In genomic region chr1:76849346-76849745, GRCm38 (mm10) we compare ENCODE assay signal across 12 mouse cellular contexts.
DNase-seq lines count a peak whose midpoint lies in the region; TF ChIP-seq lines count a peak whose summit lies in the region.
"Had no signal": no experiment of that assay in that cellular context is flagged by ENCODE, and none has a peak within 500 bp of the region (broad histone marks: within the 10 kb centered on the region; RNA-seq: fewer than 3 reads in every experiment).

No protein-coding gene starts in this region.

- DNase-seq in heart, postnatal 10 days: peak; percentile 21
- no peak for DNase-seq in heart, postnatal 14 days
- peak; percentile 51 for DNase-seq in brain, embryonic 14.5 days (ENCODE audit: low read depth)
- peak; percentile 40 for DNase-seq in embryo, embryonic 10.5 days (ENCODE audit: low spot score)
- DNase-seq in retina, embryonic 14.5 days (ENCODE audit: low spot score): peak; percentile 25
- no peak for DNase-seq in urinary bladder, postnatal 14 days (ENCODE audit: low spot score)
- DNase-seq in urinary bladder, adult 2 months (ENCODE audit: low spot score): no peak
- DNase-seq: adrenal gland, adult 2 months; adrenal gland, postnatal 25 days; cerebellum, adult 2 months; cerebellum, postnatal 10 days; gastrocnemius, postnatal 36 days had no signal

- no peak for TF ChIP-seq POLR2A in brain, embryonic 14.5 days (IDR thresholded peaks at IDR 0.05; ENCODE audit: borderline replicate concordance, extremely low read depth, insufficient read depth, insufficient read length, poor library complexity, severe bottlenecking)

- no peak for TF ChIP-seq CTCF in brain, embryonic 14.5 days (IDR thresholded peaks at IDR 0.05; ENCODE audit: borderline replicate concordance, extremely low read depth, insufficient read depth, insufficient read length)

- intact Hi-C loops in heart, postnatal 10 days (cut with DNase I): no loop called here
- intact Hi-C loops in heart, postnatal 14 days (cut with DNase I): no loop called here

Comparison
In these comparisons a context has a peak if more than half of its experiments do, and no peak if none do; other contexts are left out.
1. DNase-seq: peak in heart, postnatal 10 days (2 of 2), brain, embryonic 14.5 days (single experiment), embryo, embryonic 10.5 days (single experiment) and retina, embryonic 14.5 days (single experiment); none in heart, postnatal 14 days (0 of 2), urinary bladder, postnatal 14 days (single experiment) and urinary bladder, adult 2 months (single experiment).